Mouse (Mus musculus): ENCODE results near the gene Sparcl1. TPM values are rescaled to one million over a fixed set of nuclear protein-coding genes. Genes with fewer than 3 reads are reported as not detected.

Sparcl1 gene
- polyA plus RNA-seq, 1 experiment, result 150 TPM

DNA sequence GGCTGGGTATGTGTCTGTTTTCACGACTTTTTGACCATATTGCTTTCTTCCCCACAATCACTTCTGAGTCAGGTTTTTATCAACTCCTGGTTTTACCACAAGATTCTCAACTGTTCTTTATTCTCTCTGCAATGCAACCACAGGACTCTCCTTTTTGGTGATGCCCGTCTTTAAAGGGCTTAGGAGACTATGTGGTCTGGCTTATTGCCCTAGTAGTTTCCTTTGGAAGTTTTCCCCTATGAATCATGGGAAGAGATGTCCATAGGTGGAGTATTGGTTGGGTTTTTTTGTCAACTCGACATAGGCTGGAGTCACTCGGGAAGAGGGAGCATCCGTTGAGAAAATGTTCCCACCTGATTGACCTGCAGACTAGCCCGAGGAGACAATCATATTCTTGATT lies 32.8 kb downstream of the Sparcl1 start:
- DNase-seq (ENCODE audit: low read depth), result no peak
- TF ChIP-seq POLR2A (IDR thresholded peaks at IDR 0.05; ENCODE audit: borderline replicate concordance, extremely low read depth, insufficient read depth, insufficient read length, poor library complexity, severe bottlenecking) (no peak), CTCF (IDR thresholded peaks at IDR 0.05; ENCODE audit: borderline replicate concordance, extremely low read depth, insufficient read depth, insufficient read length) (no peak)

DNA sequence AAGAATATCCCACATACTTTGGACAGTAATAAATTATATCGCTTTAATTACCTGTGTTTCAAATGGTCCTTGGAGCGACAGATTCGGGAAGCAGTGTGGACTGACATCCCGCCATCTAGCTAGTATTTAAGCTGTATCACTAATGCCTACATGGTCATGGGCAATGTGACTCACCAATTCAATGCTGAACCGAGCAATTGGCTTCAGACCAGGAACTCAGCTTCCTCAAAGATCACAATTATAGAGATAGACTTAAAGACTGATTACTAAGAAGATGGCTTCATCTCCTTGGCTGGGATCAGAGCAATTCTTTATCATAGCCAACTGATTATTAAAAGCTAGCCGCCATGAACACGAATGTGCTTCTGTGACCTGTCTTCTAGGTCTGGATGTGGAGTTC lies 36.0 kb downstream of the Sparcl1 start, which contains the start of gene Gm17660:
TSS of gene Gm17660 (minus strand) at position 101 of the 400 bp plus-strand sequence.
- TF ChIP-seq POLR2A (IDR thresholded peaks at IDR 0.05; ENCODE audit: borderline replicate concordance, extremely low read depth, insufficient read depth, insufficient read length, poor library complexity, severe bottlenecking) (no peak), CTCF (IDR thresholded peaks at IDR 0.05; ENCODE audit: borderline replicate concordance, extremely low read depth, insufficient read depth, insufficient read length) (no peak)

DNA sequence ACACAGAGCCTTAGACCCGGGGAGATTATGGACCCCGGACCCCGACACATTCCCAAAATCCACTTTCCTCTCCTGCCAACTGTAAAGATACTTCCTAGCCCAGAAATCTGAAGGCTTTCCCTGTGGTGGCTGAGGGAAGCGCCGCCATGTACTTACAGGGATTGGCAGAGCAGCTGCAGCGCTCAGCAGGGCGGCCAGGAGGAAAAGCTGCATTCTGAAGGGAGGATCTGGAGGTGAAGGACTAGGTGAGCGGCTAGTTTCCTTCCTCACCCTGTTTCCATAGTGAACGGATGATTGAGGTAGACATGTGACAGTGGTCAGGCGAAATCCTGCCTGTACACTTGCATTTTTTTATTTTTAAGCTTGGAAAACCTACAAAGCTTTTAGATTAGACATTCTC lies 37.2 kb downstream of the Sparcl1 start:
- DNase-seq (ENCODE audit: low read depth), result peak; percentile 26
- no peak for TF ChIP-seq POLR2A (IDR thresholded peaks at IDR 0.05; ENCODE audit: borderline replicate concordance, extremely low read depth, insufficient read depth, insufficient read length, poor library complexity, severe bottlenecking)
- TF ChIP-seq CTCF (IDR thresholded peaks at IDR 0.05; ENCODE audit: borderline replicate concordance, extremely low read depth, insufficient read depth, insufficient read length), result no peak

More for the DNA sequence above, 36.0 kb downstream of the Sparcl1 start, which contains the start of gene Gm17660:
- no peak for DNase-seq (ENCODE audit: low read depth)

DNA sequence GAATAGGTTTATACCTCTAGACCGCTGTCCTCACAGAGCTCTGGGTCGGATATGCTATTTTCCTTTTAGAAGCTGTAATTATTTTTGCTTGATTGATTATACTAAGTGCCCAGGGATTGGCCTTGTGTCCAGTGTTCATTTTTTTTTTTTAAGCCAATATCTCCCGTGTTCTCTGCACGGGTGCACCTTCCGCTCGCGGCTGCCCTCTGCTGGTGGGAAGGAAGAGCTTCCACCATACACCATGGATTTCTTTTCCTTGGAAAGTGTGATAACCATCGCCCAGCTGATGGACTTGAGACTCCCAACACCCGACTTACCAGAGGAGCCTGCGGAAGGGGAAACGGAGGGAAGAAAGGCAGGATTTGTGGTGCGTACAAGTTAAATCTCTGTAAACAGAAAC lies 39.1 kb downstream of the Sparcl1 start:
- DNase-seq (ENCODE audit: low read depth), result peak; percentile 75

DNA sequence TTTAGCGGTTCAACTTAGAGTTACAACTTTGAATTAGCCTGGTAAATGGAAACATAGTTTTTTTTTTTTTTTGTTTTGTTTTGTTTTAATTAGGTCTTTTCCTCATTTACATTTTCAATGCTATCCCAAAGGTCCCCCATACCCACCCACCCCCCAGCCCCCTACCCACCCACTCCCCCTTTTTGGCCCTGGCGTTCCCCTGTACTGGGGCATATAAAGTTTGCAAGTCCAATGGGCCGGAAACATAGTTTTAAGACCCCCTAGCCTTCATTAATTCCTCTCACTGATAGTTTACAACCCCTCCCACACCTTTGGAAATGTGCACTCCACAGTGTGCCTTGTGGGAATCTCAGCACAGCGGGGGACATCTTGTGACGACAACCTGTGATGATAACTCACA lies 39.9 kb downstream of the Sparcl1 start:
- TF ChIP-seq CTCF (IDR thresholded peaks at IDR 0.05; ENCODE audit: borderline replicate concordance, extremely low read depth, insufficient read depth, insufficient read length) (no peak), POLR2A (IDR thresholded peaks at IDR 0.05; ENCODE audit: borderline replicate concordance, extremely low read depth, insufficient read depth, insufficient read length, poor library complexity, severe bottlenecking) (no peak)
- no peak for DNase-seq (ENCODE audit: low read depth)

More for the DNA sequence above, 39.1 kb downstream of the Sparcl1 start:
- TF ChIP-seq CTCF (IDR thresholded peaks at IDR 0.05; ENCODE audit: borderline replicate concordance, extremely low read depth, insufficient read depth, insufficient read length), result peak; percentile 86
- no peak for TF ChIP-seq POLR2A (IDR thresholded peaks at IDR 0.05; ENCODE audit: borderline replicate concordance, extremely low read depth, insufficient read depth, insufficient read length, poor library complexity, severe bottlenecking)

DNA sequence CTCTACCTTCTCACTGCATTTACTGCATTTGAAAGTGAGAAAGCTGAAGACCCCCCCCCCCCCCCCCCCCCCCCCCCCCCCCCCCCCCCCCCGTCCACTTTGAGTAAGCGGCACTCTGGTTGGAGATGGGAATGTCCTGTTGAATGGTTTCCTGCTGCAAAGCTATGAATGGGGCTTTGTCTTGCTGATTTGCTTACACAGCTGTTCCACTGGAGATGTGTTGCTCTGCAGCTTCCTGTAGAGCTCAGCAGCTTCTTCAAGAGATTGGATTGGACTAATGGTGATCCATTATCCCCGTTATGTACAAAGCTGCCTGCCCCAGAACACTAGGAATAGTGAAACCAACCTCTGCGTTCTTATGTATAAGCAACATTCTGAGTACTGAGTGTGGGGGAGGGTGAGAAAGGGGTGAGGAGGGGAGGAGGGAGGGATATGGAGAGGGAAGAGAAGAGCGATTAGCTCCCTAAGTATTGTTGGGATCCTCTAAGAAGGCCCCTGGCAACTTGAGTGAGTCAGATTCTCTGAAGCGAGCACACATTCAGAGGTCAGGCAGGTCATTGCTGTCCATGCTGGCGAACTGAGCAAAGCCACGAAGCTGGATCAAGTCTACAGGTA lies 41.2 kb downstream of the Sparcl1 start:
- no peak for TF ChIP-seq POLR2A (IDR thresholded peaks at IDR 0.05; ENCODE audit: borderline replicate concordance, extremely low read depth, insufficient read depth, insufficient read length, poor library complexity, severe bottlenecking)
- no peak for TF ChIP-seq CTCF (IDR thresholded peaks at IDR 0.05; ENCODE audit: borderline replicate concordance, extremely low read depth, insufficient read depth, insufficient read length)
- DNase-seq (ENCODE audit: low read depth), result peak; percentile 83

DNA sequence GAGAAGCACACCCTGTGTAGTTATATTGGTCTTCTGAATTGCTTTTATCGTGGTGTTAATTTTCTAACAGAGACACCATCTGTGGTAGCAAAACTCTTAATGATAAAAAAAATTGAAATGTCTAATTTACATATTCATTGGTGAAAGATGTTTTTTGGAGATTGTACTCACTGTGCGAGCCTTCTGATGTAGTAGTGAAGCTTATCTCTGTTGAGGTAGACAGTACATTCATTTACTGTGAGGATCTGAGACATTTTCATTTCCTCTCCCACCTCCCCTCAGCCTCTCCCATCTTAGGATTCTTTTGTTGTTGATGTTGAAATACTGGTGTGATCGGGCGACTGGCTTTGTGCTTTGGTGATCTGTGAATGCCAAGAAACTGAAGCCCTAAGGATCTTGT lies 42.5 kb downstream of the Sparcl1 start:
- no peak for TF ChIP-seq CTCF (IDR thresholded peaks at IDR 0.05; ENCODE audit: borderline replicate concordance, extremely low read depth, insufficient read depth, insufficient read length)
- TF ChIP-seq POLR2A (IDR thresholded peaks at IDR 0.05; ENCODE audit: borderline replicate concordance, extremely low read depth, insufficient read depth, insufficient read length, poor library complexity, severe bottlenecking), result no peak
- no peak for DNase-seq (ENCODE audit: low read depth)

DNA sequence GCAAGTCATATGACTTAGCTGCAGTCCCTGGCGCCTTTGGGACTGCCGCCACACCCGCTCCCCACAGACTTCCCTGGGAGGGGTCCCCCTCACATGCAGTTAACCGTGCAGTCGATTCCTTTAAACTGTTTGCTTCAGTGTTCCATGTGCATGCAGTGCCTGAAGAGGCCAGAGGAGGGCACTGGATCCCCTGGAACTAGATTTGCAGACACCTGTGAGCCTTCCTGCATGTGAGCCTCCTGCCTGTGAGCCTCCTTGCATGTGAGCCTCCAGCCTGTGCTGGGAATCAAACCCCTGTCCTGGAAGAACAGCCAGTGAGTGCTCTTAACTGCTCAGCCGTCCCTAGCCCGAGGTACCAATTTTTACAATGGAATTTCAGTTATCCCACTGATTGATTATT lies 44.8 kb downstream of the Sparcl1 start:
- DNase-seq (ENCODE audit: low read depth), result peak; percentile 40
- TF ChIP-seq POLR2A (IDR thresholded peaks at IDR 0.05; ENCODE audit: borderline replicate concordance, extremely low read depth, insufficient read depth, insufficient read length, poor library complexity, severe bottlenecking), result no peak
- TF ChIP-seq CTCF (IDR thresholded peaks at IDR 0.05; ENCODE audit: borderline replicate concordance, extremely low read depth, insufficient read depth, insufficient read length), result peak; percentile 60

DNA sequence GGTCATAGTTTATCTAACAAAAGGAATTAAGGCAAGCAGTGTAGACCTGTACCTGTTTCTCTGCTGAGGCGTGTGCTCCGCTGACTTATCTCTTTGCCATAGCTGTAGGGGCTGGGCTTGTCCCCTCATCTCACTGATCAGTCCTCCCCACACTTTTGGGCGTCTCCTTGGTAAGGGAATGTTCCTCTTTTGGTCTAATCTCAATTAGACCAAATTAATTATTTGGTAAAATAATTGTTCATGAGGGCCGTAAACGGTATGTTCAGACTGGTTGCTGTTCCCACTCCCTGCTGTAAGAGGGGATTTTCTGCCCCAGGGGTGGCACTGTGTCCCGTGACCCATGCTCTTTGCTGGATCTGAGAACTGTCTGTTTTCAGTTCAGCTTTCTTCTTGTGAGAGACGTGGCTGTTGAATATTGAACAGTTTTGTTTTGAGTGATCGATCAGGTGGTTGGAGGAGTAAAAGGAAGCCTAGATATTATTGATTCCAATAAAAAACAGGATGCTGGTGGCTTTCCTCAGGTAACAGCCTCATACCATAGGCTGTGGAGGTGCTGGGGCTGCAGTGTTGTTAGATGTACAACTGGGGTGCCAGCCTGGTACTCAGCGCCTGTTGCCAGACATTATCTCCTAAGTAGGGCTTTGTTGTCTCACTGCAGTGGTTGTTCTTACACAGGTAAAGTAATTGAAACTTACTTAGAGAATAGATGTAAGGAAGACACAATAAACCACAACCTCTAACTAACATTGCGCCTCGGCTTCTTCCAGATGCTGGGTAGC lies 50.6 kb downstream of the Sparcl1 start:
- TF ChIP-seq CTCF (IDR thresholded peaks at IDR 0.05; ENCODE audit: borderline replicate concordance, extremely low read depth, insufficient read depth, insufficient read length) (no peak), POLR2A (IDR thresholded peaks at IDR 0.05; ENCODE audit: borderline replicate concordance, extremely low read depth, insufficient read depth, insufficient read length, poor library complexity, severe bottlenecking) (no peak)
- DNase-seq (ENCODE audit: low read depth), result no peak

DNA sequence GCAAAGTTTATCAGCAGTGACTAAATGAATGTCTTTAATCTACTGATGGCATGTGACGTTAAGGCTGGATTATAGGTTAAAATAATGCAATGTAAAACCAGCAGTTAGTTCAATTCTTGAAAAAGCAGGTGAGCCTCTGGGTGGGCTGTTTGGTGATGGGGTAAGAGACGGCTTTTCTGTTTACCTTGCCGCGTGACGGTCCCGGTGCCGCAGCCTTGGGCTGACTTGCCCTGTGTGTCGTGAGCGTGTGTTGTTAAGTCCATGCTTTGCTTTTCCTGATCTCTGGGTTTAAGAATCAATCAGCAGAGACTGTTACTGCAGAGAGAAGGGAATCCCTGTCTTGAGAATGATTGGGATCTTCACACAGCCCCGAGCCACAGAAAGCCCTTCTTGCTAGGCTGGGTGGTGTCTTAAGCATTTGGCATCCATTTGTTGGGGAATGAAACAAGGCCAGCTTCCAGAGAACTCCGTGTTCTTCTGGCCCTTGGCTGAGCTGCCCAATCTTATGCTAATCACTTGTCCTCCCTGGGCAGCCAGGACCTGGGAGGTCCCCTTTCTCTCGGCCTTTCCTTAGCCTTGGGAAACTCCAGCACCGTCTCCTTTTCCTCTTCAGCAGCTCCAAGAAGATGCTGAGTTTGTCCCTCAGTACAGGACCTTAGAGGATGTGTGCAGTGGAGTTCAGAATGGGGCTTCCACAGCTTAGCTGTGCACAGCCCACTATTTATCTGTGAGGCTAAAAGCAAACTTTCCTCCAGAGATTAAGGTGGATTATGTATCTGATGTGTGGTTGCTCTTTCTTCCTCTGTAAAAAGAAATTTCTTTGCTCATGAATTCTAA lies 51.4 kb downstream of the Sparcl1 start:
- no peak for DNase-seq (ENCODE audit: low read depth)

DNA sequence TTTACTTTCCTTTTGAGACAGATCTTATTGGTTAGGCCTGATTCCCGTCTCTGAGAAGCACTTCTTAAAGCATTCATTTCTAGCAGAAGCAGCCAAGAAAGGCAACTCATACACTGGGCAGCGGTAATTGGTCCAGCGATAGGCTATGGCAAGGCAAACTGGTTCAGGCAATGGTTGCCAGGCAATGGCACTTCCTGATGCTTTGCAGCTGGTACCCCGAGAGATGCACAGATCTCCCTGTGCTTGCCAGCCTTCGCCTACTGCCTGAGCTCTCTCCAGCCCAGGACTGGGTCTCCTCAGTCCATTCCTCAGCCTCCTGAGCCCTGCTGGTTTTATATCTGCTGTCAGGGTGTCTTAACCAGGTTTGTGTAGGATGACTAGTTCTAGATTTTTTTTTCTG lies 53.1 kb downstream of the Sparcl1 start:
- TF ChIP-seq POLR2A (IDR thresholded peaks at IDR 0.05; ENCODE audit: borderline replicate concordance, extremely low read depth, insufficient read depth, insufficient read length, poor library complexity, severe bottlenecking), result no peak
- TF ChIP-seq CTCF (IDR thresholded peaks at IDR 0.05; ENCODE audit: borderline replicate concordance, extremely low read depth, insufficient read depth, insufficient read length), result no peak
- peak; percentile 26 for DNase-seq (ENCODE audit: low read depth)

More for the DNA sequence above, 51.4 kb downstream of the Sparcl1 start:
- no peak for TF ChIP-seq POLR2A (IDR thresholded peaks at IDR 0.05; ENCODE audit: borderline replicate concordance, extremely low read depth, insufficient read depth, insufficient read length, poor library complexity, severe bottlenecking)
- TF ChIP-seq CTCF (IDR thresholded peaks at IDR 0.05; ENCODE audit: borderline replicate concordance, extremely low read depth, insufficient read depth, insufficient read length), result no peak
